Mouse (Mus musculus) bone marrow macrophage, adult 2 months (primary cell): ENCODE data around the gene Qtrt1.

Experiments used
- CTCF ChIP-seq: IDR thresholded peaks from 2 replicates; pipeline ENCODE4 v1.5.1; 2012; ENCODE audit warnings: low read depth, mild to moderate bottlenecking, low read length, moderate library complexity
- POLR2A ChIP-seq: IDR thresholded peaks from 2 replicates; pipeline ENCODE4 v1.6.1; 2012; ENCODE audit warnings: mild to moderate bottlenecking, low read depth, low read length, borderline replicate concordance

DNA sequence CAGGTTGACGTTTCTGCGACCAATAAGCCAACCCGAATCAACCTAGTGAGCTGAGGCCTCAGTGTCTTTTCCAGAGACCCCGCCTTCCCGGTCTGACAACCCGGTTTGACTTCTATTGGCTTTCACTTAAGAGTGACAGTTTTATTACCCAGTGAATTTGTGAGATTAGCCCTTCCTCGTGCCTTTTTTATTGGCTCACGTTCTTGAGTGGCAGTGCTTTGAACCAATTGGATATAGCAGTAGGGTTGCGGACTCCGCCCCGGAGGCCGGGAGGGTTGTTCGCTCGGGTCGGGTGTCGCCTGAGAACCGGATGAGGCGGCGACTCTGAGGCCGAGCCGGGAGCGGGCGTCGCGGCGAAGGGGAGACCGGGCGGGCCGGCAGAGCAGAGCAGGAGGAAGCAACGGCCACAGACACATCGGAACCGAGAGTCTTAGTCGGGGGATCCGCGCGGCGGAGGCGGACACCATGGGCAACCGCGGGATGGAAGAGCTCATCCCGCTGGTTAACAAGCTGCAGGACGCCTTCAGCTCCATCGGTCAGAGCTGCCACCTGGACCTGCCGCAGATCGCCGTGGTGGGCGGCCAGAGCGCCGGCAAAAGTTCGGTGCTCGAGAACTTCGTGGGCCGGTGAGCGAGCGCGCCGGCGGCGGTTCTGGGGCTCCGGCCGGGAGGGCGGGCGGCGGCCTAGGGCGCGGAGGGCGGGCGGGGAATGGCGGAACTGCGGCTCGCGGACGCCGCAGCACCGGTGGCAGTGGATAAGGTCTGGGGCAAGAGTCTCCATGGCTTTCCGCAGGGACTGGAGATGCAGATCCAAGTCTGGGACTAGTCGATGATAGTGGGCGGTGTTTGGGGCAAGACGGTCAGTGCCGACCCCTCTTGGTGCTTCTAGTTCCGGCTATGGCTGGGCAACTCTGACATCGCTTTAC, 13.3 kb downstream of the Qtrt1 start, which contains the start of gene Dnm2:
- TF ChIP-seq POLR2A (no peak), CTCF (no peak)
